Mouse (Mus musculus) liver, embryonic 14.5 days (tissue): ENCODE results near the gene Ttc6.

ENCODE experiments used
- CTCF ChIP-seq: IDR thresholded peaks from 2 replicates; pipeline ENCODE4 v1.5.1; 2016; ENCODE audit warnings: antibody characterized with exemption, low read depth, control low read depth
- EP300 ChIP-seq: IDR thresholded peaks from 2 replicates; pipeline ENCODE4 v1.6.1; 2016; ENCODE audit warnings: antibody characterized with exemption, low read depth

- TF ChIP-seq EP300 (no peak), CTCF (no peak)
These were observed 13.0 kb upstream of the Ttc6 start for GRCm38 (mm10) chr12:57550881-57551280.
